Mouse (Mus musculus): Measurements from ENCODE around the gene Snrpb2. TPM values are rescaled to one million over a fixed set of nuclear protein-coding genes. Genes with fewer than 3 reads are reported as not detected.
A peak's percentile ranks its signal among the peaks of the same experiment; 100 is the strongest.

The Snrpb2 gene
- polyA plus RNA-seq (2015; fragmentation: Nextera tagmentation; extraction: Ambion mirVana): 30.0 and 30.4 TPM in 2 replicates

DNA sequence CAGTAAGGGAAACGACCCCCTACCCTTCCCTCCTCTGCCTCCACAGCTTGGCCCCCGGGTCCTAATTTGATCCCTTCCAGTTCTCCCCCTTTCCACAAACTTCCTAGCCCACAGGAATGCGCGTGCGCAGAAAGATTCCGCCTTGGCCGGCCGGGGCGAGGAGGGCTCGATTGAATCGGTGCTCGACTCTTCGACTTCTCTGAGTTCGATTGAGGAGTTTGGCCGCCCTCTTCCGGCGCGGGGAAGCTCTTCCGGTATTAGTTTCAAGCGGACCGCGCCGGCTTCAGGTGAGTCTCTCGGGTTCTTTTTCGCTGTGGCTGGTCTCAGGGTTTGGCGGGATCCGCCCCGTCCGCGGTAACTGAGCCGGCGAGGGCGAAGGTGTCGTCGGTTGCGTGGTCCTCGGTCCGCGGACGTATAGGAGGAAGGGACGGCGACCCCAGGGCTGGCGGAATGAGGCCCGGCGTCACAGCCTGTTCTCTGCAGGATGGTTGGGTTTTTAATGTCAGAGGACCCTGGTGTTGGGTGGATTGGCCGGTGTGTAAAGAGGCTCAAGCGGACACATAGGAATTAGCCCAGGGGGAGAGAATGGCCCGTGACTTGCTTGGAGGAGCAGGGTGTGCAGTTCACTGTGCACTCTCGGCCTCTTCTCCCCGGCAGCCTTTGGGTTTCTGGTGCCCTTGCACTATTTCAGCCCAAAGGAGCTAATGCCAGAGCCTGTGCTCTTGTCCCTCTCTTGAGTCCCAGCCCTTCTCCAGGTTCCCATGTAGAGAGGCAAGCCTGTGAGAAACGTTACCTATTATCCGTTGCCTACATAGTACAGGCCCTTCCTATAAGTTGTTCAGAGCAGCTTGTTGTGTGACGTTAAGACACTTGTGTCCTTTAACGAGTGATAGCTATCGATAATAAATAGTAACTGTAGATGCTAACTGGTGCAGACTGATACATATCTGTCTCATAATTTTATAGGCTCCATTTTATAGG, at the start of gene Snrpb2:
Gene Snrpb2 (plus strand): TSS at position 228 of the 981 bp plus-strand sequence.
- peak; percentile 34; the same call in 1 of the 2 replicates for TF ChIP-seq EP300 (IDR thresholded peaks at IDR 0.05; ENCODE audit: low read depth)
- peak; percentile 40; the same call in 1 of the 2 replicates for TF ChIP-seq CTCF (IDR thresholded peaks at IDR 0.05; ENCODE audit: low read depth)
- H3K36me3 ChIP-seq (replicated peaks; ENCODE audit: insufficient read depth, low read length): peaks cover 22% of the 10 kb centered on the region
- no peaks in the 10 kb centered on the region for H3K27me3 ChIP-seq (ENCODE audit: insufficient read depth, low read length)
- ATAC-seq: peak; percentile 96
- peak within 1 kb of the TSS; percentile 84 for H3K4me2 ChIP-seq (ENCODE audit: low read depth, low read length)
- peak within 1 kb of the TSS; percentile 92 for H3K4me3 ChIP-seq (ENCODE audit: low read depth, low read length)
- H3K9ac ChIP-seq (replicated peaks): peak within 1 kb of the TSS; percentile 89
- WGBS (ENCODE audit: insufficient replicate concordance): under 1% methylated on average over 55 of the region's 55 CpGs
- peak; percentile 91 for DNase-seq
- peak within 1 kb of the TSS; percentile 77 for H3K27ac ChIP-seq (ENCODE audit: low read depth)
- no peaks in the 10 kb centered on the region for H3K9me3 ChIP-seq (ENCODE audit: low read length)
- H3K4me1 ChIP-seq (ENCODE audit: insufficient read depth): peaks cover 8% of the 10 kb centered on the region

DNA sequence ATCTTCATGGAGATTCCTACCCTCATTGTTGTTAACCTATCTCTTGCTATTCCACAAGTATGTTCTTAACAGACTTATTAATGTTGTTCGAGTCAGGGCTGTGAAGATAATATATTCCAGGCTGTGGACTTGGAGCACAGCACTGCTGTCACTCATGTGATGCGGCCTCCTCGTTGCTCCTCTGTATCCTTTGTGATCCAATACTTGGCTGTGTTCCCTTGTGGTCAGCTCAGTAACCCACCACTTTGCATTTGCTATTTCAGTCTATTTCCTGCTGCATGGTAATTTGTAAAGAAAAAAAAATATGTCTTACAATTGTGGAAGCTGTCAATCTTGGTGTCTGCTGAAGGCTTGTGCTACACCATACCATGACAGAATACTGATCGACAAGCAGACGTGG, 49.8 kb upstream of the Snrpb2 start:
- no peak for TF ChIP-seq EP300 (IDR thresholded peaks at IDR 0.05; ENCODE audit: low read depth)
- TF ChIP-seq CTCF (IDR thresholded peaks at IDR 0.05; ENCODE audit: low read depth): no peak
- WGBS (ENCODE audit: insufficient replicate concordance): 34% methylated on average over 5 of the region's 5 CpGs
- Histone ChIP-seq H3K9me3 (ENCODE audit: low read length) (no peaks in the 10 kb centered on the region), H3K9ac (replicated peaks) (no peak overlapping the region), H3K36me3 (replicated peaks; ENCODE audit: insufficient read depth, low read length) (no peaks in the 10 kb centered on the region), H3K27ac (ENCODE audit: low read depth) (no peak overlapping the region), H3K4me2 (ENCODE audit: low read depth, low read length) (no peak overlapping the region), H3K4me3 (ENCODE audit: low read depth, low read length) (no peak overlapping the region), H3K4me1 (ENCODE audit: insufficient read depth) (no peaks in the 10 kb centered on the region), H3K27me3 (ENCODE audit: insufficient read depth, low read length) (no peaks in the 10 kb centered on the region)
- no peak for ATAC-seq
- no peak for DNase-seq

DNA sequence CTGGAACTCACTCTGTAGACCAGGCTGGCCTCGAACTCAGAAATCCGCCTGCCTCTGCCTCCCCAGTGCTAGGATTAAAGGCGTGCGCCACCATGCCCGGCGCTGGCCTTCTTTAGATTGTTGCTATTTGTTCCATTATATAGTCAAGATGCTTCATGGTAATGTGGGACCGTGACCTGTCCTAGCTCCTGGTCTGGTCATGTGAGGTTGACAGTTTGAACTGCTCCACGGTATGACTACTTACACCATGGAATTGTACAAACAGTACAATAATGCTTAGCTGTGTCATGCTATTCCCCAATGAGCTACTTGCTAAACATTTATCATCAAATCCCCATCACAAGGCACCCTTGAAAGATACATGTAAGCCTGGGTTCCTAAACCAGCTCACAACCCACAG, 44.8 kb upstream of the Snrpb2 start:
- Histone ChIP-seq H3K4me2 (ENCODE audit: low read depth, low read length) (no peak overlapping the region), H3K27ac (ENCODE audit: low read depth) (no peak overlapping the region), H3K9ac (replicated peaks) (no peak overlapping the region), H3K36me3 (replicated peaks; ENCODE audit: insufficient read depth, low read length) (no peaks in the 10 kb centered on the region), H3K9me3 (ENCODE audit: low read length) (no peaks in the 10 kb centered on the region), H3K27me3 (ENCODE audit: insufficient read depth, low read length) (no peaks in the 10 kb centered on the region), H3K4me3 (ENCODE audit: low read depth, low read length) (no peak overlapping the region), H3K4me1 (ENCODE audit: insufficient read depth) (no peaks in the 10 kb centered on the region)
- TF ChIP-seq EP300 (IDR thresholded peaks at IDR 0.05; ENCODE audit: low read depth): no peak
- no peak for TF ChIP-seq CTCF (IDR thresholded peaks at IDR 0.05; ENCODE audit: low read depth)
- no peak for ATAC-seq
- DNase-seq: no peak
- WGBS (ENCODE audit: insufficient replicate concordance): 76% methylated on average over 8 of the region's 8 CpGs

DNA sequence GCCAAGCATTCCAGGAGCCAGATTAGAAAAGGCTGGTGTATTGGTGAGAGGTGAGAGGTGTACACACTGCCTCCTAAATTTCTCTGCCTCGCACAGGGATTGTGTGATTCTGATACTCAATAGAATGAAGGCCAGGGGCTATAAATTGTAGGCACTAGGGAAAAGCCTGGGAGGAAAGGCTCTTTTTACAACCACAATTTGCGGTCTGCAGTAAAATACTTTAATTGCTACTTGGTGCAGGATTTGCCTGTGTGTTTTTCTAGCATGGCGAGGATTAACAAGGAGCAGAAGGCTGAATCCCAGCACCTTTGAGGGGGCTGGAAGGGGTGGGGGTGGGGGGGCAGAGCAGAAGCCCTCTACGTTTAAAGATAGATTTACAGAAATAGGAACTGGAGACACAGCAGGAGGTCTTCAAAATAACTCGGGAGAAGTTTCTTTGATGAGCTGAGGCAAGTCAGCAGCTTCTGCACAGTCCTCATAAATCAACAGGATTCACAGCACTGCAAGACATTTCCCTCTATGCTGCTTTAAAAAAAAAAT, 44.2 kb upstream of the Snrpb2 start:
- no peaks in the 10 kb centered on the region for H3K4me1 ChIP-seq (ENCODE audit: insufficient read depth)
- H3K27me3 ChIP-seq (ENCODE audit: insufficient read depth, low read length): no peaks in the 10 kb centered on the region
- H3K27ac ChIP-seq (ENCODE audit: low read depth): no peak overlapping the region
- no peak for ATAC-seq
- H3K4me3 ChIP-seq (ENCODE audit: low read depth, low read length): no peak overlapping the region
- 44% methylated on average over 5 of the region's 5 CpGs for WGBS (ENCODE audit: insufficient replicate concordance)
- DNase-seq: no peak
- no peak for TF ChIP-seq CTCF (IDR thresholded peaks at IDR 0.05; ENCODE audit: low read depth)
- TF ChIP-seq EP300 (IDR thresholded peaks at IDR 0.05; ENCODE audit: low read depth): no peak
- H3K9ac ChIP-seq (replicated peaks): no peak overlapping the region
- no peak overlapping the region for H3K4me2 ChIP-seq (ENCODE audit: low read depth, low read length)
- no peaks in the 10 kb centered on the region for H3K36me3 ChIP-seq (replicated peaks; ENCODE audit: insufficient read depth, low read length)
- no peaks in the 10 kb centered on the region for H3K9me3 ChIP-seq (ENCODE audit: low read length)

DNA sequence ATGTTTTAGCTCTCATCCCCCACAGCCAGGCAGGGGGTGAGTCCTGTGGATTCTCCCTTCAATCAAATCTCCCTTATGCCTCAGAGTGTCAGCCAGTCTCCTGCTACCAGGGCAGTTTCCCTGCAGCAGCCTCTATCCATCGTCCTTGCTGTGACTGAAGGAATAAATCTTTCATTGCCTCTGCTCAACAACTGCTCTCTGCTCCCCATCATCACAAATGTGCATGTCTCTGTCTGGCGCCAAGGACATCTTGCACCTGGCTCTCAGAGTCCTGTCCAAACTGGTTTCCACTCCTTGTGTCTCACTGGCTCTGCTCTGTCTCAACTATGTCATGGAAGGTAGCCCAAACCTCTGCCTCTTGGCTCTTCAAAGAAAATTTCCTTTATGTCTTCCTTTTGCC, 43.1 kb upstream of the Snrpb2 start:
- no peaks in the 10 kb centered on the region for H3K27me3 ChIP-seq (ENCODE audit: insufficient read depth, low read length)
- H3K9me3 ChIP-seq (ENCODE audit: low read length): no peaks in the 10 kb centered on the region
- H3K4me3 ChIP-seq (ENCODE audit: low read depth, low read length): no peak overlapping the region
- TF ChIP-seq EP300 (IDR thresholded peaks at IDR 0.05; ENCODE audit: low read depth) (no peak), CTCF (IDR thresholded peaks at IDR 0.05; ENCODE audit: low read depth) (no peak)
- H3K9ac ChIP-seq (replicated peaks): no peak overlapping the region
- H3K4me1 ChIP-seq (ENCODE audit: insufficient read depth): no peaks in the 10 kb centered on the region
- H3K27ac ChIP-seq (ENCODE audit: low read depth): no peak overlapping the region
- no peak overlapping the region for H3K4me2 ChIP-seq (ENCODE audit: low read depth, low read length)
- ATAC-seq: no peak
- WGBS (ENCODE audit: insufficient replicate concordance): 49% methylated on average over 2 of the region's 2 CpGs
- no peaks in the 10 kb centered on the region for H3K36me3 ChIP-seq (replicated peaks; ENCODE audit: insufficient read depth, low read length)
- no peak for DNase-seq

DNA sequence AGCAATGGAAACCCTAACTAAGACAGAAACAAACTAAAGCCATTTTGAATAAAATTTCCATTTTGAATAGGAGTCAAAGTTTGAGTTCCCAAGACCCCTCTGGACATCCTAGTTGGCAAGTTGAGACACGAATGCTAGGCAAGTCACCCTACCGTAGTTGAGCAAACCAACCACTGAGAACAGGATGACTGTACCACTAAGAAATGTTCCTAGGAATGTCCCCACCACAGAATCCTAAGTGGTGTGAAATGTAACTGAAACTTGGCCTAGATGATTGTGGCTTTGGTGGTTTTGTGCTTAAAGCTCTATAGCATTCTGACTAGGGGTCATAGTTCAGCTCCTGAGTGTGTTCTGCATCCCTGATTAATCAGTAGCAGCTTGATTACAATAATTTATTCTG, 39.5 kb upstream of the Snrpb2 start:
- no peaks in the 10 kb centered on the region for H3K27me3 ChIP-seq (ENCODE audit: insufficient read depth, low read length)
- H3K4me1 ChIP-seq (ENCODE audit: insufficient read depth): no peaks in the 10 kb centered on the region
- H3K36me3 ChIP-seq (replicated peaks; ENCODE audit: insufficient read depth, low read length): no peaks in the 10 kb centered on the region
- H3K27ac ChIP-seq (ENCODE audit: low read depth): no peak overlapping the region
- TF ChIP-seq CTCF (IDR thresholded peaks at IDR 0.05; ENCODE audit: low read depth) (no peak), EP300 (IDR thresholded peaks at IDR 0.05; ENCODE audit: low read depth) (no peak)
- WGBS (ENCODE audit: insufficient replicate concordance): 87% methylated on average over 2 of the region's 2 CpGs
- no peak overlapping the region for H3K4me3 ChIP-seq (ENCODE audit: low read depth, low read length)
- ATAC-seq: no peak
- no peak overlapping the region for H3K4me2 ChIP-seq (ENCODE audit: low read depth, low read length)
- H3K9me3 ChIP-seq (ENCODE audit: low read length): no peaks in the 10 kb centered on the region
- H3K9ac ChIP-seq (replicated peaks): no peak overlapping the region
- DNase-seq: no peak
